Mouse (Mus musculus): ENCODE data around the gene Gm45808.
"Not testable (repeated sequence)": the region's sequence is repeated elsewhere in the genome, so short reads cannot be mapped to it uniquely, and the experiment has no call there.

Gene Gm45808

GRCm38 (mm10) chr7:45509912-45510787 lies 23.5 kb upstream of the Gm45808 start, which contains the start of gene Nucb1:
Gene Nucb1, minus strand, starts transcription at chr7:45510406.
- in situ Hi-C loops (cut with MboI; ENCODE audit: low sequenced_read_pairs): no loop called here

- in situ Hi-C loops (cut with MboI; ENCODE audit: low sequenced_read_pairs): no loop called here
Observed at GRCm38 (mm10) chr7:45509181-45509882, 22.7 kb upstream of the Gm45808 start.

- in situ Hi-C loops (cut with MboI; ENCODE audit: low sequenced_read_pairs): no loop called here
Observed at GRCm38 (mm10) chr7:45508561-45508960, 21.9 kb upstream of the Gm45808 start.

- in situ Hi-C loops (cut with MboI; ENCODE audit: low sequenced_read_pairs): no loop called here
Observed at GRCm38 (mm10) chr7:45507583-45507982, 21.0 kb upstream of the Gm45808 start.

GRCm38 (mm10) chr7:45498427-45498826 lies 11.8 kb upstream of the Gm45808 start:
- in situ Hi-C loops (cut with MboI; ENCODE audit: low sequenced_read_pairs): no loop called here

- in situ Hi-C loops (cut with MboI; ENCODE audit: low sequenced_read_pairs): no loop called here
Observed at GRCm38 (mm10) chr7:45494548-45494947, 7.9 kb upstream of the Gm45808 start.

GRCm38 (mm10) chr7:45492951-45493350 lies 6.3 kb upstream of the Gm45808 start:
- in situ Hi-C loops (cut with MboI; ENCODE audit: low sequenced_read_pairs): no loop called here

- in situ Hi-C loops (cut with MboI; ENCODE audit: low sequenced_read_pairs): no loop called here
Observed at GRCm38 (mm10) chr7:45492225-45492844, 5.7 kb upstream of the Gm45808 start.

GRCm38 (mm10) chr7:45491264-45491663 lies 4.7 kb upstream of the Gm45808 start:
- in situ Hi-C loops (cut with MboI; ENCODE audit: low sequenced_read_pairs): no loop called here

GRCm38 (mm10) chr7:45490822-45491221 lies 4.2 kb upstream of the Gm45808 start:
- in situ Hi-C loops (cut with MboI; ENCODE audit: low sequenced_read_pairs): no loop called here

GRCm38 (mm10) chr7:45489578-45489977 lies 3.0 kb upstream of the Gm45808 start:
- in situ Hi-C loops (cut with MboI; ENCODE audit: low sequenced_read_pairs): no loop called here

GRCm38 (mm10) chr7:45488293-45489204 lies 1.9 kb upstream of the Gm45808 start, which contains the start of gene Dhdh:
Gene Dhdh, minus strand, starts transcription at chr7:45488805.
- in situ Hi-C loops (cut with MboI; ENCODE audit: low sequenced_read_pairs): no loop called here

- in situ Hi-C loops (cut with MboI; ENCODE audit: low sequenced_read_pairs): no loop called here
Observed at GRCm38 (mm10) chr7:45487861-45488292, 1.3 kb upstream of the Gm45808 start.

- in situ Hi-C loops (cut with MboI; ENCODE audit: low sequenced_read_pairs): no loop called here
Observed at GRCm38 (mm10) chr7:45486158-45486557, 453 bp downstream of the Gm45808 start.

GRCm38 (mm10) chr7:45484985-45485384 lies 1.6 kb downstream of the Gm45808 start:
- in situ Hi-C loops (cut with MboI; ENCODE audit: low sequenced_read_pairs): not testable (repeated sequence)

- in situ Hi-C loops (cut with MboI; ENCODE audit: low sequenced_read_pairs): no loop called here
Observed at GRCm38 (mm10) chr7:45482166-45482565, 4.4 kb downstream of the Gm45808 start.

GRCm38 (mm10) chr7:45481374-45481927 lies 5.2 kb downstream of the Gm45808 start, which contains the start of gene Tulp2:
Gene Tulp2, plus strand, starts transcription at chr7:45481877.
- in situ Hi-C loops (cut with MboI; ENCODE audit: low sequenced_read_pairs): no loop called here

GRCm38 (mm10) chr7:45480310-45480709 lies 6.3 kb downstream of the Gm45808 start:
- in situ Hi-C loops (cut with MboI; ENCODE audit: low sequenced_read_pairs): not testable (repeated sequence)

- in situ Hi-C loops (cut with MboI; ENCODE audit: low sequenced_read_pairs): no loop called here
Observed at GRCm38 (mm10) chr7:45478774-45479173, 7.8 kb downstream of the Gm45808 start.

- in situ Hi-C loops (cut with MboI; ENCODE audit: low sequenced_read_pairs): no loop called here
Observed at GRCm38 (mm10) chr7:45477003-45477402, 9.6 kb downstream of the Gm45808 start.
